Mouse (Mus musculus): ENCODE results near the gene Ptprf. TPM values are rescaled to one million over a fixed set of nuclear protein-coding genes. Genes with fewer than 3 reads are reported as not detected.

Gene Ptprf
- polyA plus RNA-seq, 1 experiment: 42.3 TPM

DNA sequence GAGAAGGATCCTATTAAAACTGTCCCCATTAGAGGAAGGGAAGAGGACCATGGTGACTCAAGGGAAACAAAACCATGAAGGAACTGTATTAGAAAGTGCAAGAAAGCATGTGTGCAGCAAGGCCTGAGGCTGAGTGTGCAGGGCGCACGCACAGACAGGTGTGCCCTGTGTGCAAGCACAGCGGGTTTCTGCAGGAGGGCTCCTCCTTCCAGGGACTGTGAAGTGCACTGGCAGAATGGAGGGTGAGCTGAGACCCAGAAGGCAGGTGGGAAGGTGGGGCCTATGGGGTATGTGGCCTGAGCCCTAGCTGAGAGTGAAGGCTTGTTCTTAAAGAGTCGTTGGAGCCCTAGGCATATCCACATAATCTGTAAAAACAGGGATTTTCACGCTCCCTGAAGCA is 1.9 kb downstream of the Ptprf start:
- H3K27ac ChIP-seq (ENCODE audit: insufficient read depth, low read length): no peak overlapping the region
- H3K4me3 ChIP-seq (ENCODE audit: insufficient read depth, low read length): peak overlapping the region; percentile 39; the same call in 1 of the 2 replicates
- no peak for TF ChIP-seq POLR2A (IDR thresholded peaks at IDR 0.05; ENCODE audit: extremely low read depth, insufficient read depth, low read length)
- TF ChIP-seq CTCF (IDR thresholded peaks at IDR 0.05; ENCODE audit: extremely low read depth, insufficient read depth, low read length): no peak
- H3K4me1 ChIP-seq (ENCODE audit: control insufficient read depth, insufficient read depth, low read length): no peaks in the 10 kb centered on the region

DNA sequence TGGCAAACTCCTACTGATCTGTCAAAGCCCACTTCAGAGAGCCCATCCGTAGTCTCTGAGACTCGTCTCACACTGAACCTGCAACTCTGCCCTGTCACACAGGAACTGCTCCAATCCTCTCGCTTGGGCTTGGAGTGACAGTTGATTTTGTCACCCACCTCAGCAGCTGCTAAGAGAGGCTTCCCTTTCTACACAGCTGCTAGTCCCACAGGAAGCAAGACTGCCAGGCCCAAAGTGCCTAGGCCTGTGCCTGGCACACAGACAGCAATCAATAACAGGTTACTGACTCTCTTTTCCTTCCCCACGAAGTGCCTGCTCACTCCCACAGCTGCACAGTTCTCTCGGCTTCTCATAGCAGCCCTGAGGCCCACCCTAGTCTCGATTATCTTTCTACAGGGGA is 2.7 kb downstream of the Ptprf start:
- TF ChIP-seq CTCF (IDR thresholded peaks at IDR 0.05; ENCODE audit: extremely low read depth, insufficient read depth, low read length) (no peak), POLR2A (IDR thresholded peaks at IDR 0.05; ENCODE audit: extremely low read depth, insufficient read depth, low read length) (no peak)
- H3K4me1 ChIP-seq (ENCODE audit: control insufficient read depth, insufficient read depth, low read length): no peaks in the 10 kb centered on the region
- no peak overlapping the region for H3K4me3 ChIP-seq (ENCODE audit: insufficient read depth, low read length)
- H3K27ac ChIP-seq (ENCODE audit: insufficient read depth, low read length): no peak overlapping the region

DNA sequence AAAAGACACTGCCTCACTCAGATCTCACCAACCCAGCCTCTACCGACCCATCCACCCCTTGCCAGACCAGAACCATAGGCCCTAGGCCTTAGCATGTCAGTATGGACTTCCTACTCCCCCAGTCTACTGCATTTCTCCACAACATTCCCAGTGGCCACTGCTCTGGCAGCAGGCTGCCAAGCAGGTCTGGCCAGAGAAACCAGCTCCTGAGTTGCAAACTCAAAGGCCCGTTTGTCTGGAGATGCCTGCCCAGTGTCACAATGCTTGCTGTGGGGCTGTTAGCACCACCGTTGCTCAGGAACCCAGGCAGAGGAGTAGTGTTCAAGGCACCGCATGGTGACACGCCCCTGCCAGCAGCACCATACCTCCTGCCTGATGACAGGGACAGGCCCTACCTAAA is 5.0 kb downstream of the Ptprf start:
- TF ChIP-seq POLR2A (IDR thresholded peaks at IDR 0.05; ENCODE audit: extremely low read depth, insufficient read depth, low read length): no peak
- Histone ChIP-seq H3K27ac (ENCODE audit: insufficient read depth, low read length) (no peak overlapping the region), H3K4me1 (ENCODE audit: control insufficient read depth, insufficient read depth, low read length) (no peaks in the 10 kb centered on the region), H3K4me3 (ENCODE audit: insufficient read depth, low read length) (no peak overlapping the region)

DNA sequence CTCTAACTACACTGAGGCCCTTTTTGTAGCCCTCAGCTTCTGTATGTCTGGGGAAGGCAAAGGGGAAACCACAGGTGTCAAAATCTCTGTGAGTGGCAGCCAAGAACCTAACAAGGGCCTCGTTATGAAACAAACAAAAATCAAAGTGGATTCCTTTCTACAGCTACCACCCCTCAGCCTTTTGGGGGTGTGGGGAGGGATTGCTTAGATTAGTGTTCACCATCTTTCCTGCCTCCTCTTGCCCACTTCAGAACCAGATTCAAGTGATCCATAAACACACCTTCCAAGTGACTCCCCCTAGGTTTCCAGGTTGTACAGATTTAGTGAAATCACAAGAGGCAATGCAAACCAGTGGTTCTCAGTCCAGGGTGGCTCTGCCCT is 9.0 kb downstream of the Ptprf start:
- no peak for TF ChIP-seq POLR2A (IDR thresholded peaks at IDR 0.05; ENCODE audit: extremely low read depth, insufficient read depth, low read length)
- TF ChIP-seq CTCF (IDR thresholded peaks at IDR 0.05; ENCODE audit: extremely low read depth, insufficient read depth, low read length): no peak
- Histone ChIP-seq H3K4me1 (ENCODE audit: control insufficient read depth, insufficient read depth, low read length) (no peaks in the 10 kb centered on the region), H3K4me3 (ENCODE audit: insufficient read depth, low read length) (no peak overlapping the region), H3K27ac (ENCODE audit: insufficient read depth, low read length) (no peak overlapping the region)

DNA sequence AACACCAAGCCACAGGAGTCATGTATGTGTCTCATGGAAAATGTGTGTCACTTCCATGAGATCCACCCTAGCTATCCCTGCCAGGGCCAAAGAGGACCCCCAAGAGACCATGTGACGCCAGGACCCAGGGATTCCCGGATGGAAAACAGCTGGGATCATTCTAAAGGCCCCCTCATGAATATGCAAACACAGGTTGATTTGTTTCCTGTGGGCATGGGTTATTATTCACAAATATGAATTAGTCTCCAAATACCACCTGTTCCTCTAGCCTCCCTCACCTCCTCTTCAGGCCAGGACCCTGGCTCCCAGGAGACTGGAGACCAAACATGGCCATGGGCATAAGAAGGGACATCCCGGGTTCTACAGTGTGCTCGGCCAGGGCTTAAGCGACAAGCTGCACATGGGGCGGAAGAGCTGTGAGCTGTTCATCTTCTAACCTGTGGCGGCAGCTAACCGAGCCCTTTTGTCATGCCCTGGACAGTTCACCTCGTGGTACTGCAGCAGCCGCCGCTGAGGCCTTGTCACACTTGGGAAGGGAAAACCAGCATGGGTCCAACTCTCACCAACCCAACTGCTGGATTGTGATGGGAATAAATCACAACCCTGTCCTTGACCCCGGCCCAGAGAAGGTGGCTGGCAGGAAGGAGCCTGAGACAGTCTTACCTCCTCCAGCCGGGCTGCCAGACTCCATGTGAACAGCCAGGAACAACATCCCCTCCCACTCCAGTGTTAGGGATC is 9.6 kb downstream of the Ptprf start:
- TF ChIP-seq POLR2A (IDR thresholded peaks at IDR 0.05; ENCODE audit: extremely low read depth, insufficient read depth, low read length): no peak
- TF ChIP-seq CTCF (IDR thresholded peaks at IDR 0.05; ENCODE audit: extremely low read depth, insufficient read depth, low read length): no peak
- H3K4me1 ChIP-seq (ENCODE audit: control insufficient read depth, insufficient read depth, low read length): no peaks in the 10 kb centered on the region; the same call in 1 of the 2 replicates
- H3K4me3 ChIP-seq (ENCODE audit: insufficient read depth, low read length): no peak overlapping the region
- no peak overlapping the region for H3K27ac ChIP-seq (ENCODE audit: insufficient read depth, low read length)

DNA sequence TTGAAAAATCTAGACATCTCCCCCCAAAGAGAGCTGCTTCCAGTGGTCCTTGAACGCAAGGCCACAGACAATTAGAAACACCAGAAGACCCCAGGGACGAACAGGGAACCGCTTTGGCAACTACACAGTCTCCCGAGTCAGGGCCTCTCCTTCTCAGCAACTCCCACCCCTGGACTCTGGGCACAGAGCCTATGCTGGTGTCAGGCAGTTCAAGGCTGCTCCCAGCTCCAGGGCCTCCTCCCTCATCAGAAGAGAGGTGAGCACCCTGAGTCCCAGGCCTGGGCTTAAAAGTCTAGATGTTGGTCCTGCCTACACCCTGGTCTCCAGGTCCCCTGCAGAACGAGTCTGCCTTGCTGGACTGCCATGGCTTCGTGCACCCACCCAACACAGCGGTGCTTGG is 10.7 kb downstream of the Ptprf start:
- Histone ChIP-seq H3K4me3 (ENCODE audit: insufficient read depth, low read length) (no peak overlapping the region), H3K4me1 (ENCODE audit: control insufficient read depth, insufficient read depth, low read length) (no peaks in the 10 kb centered on the region; the same call in 1 of the 2 replicates), H3K27ac (ENCODE audit: insufficient read depth, low read length) (no peak overlapping the region)
- no peak for TF ChIP-seq CTCF (IDR thresholded peaks at IDR 0.05; ENCODE audit: extremely low read depth, insufficient read depth, low read length)
- no peak for TF ChIP-seq POLR2A (IDR thresholded peaks at IDR 0.05; ENCODE audit: extremely low read depth, insufficient read depth, low read length)

DNA sequence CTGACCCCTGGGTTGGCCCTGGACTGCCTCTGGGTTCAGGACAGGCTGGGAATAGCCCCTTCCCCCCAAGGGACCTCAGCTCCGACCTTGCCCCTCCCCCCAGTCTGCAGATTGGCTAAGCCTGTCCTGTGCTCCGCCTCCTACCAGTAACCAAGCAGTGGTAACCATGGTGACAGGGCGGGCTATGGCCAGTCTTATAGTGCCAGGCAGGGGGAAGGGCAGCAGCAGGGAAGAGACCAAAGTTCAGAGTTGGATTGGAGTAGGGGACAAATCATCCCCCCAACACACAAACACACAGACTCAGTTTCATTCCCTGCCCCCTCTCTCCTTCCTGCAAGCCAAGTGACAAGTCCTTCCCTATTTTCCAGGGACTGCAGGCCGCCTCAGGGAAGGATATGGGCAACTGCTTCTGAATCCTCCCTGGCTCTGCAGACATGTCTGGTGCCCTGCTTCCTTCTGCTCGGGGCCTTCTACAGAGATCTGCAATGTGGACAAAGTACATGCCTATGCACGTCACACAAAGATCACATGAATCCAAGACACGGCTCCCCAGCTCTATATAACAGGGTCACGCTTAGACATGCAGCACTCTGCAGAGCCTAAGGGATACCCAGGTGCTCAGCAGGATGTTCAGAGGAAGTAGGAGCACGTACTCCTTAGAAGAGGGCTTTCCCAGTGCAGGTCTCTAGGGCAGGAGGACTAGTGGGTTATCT is 14.5 kb downstream of the Ptprf start:
- Histone ChIP-seq H3K4me3 (ENCODE audit: insufficient read depth, low read length) (no peak overlapping the region), H3K4me1 (ENCODE audit: control insufficient read depth, insufficient read depth, low read length) (no peaks in the 10 kb centered on the region; the same call in 1 of the 2 replicates), H3K27ac (ENCODE audit: insufficient read depth, low read length) (no peak overlapping the region)
- no peak for TF ChIP-seq CTCF (IDR thresholded peaks at IDR 0.05; ENCODE audit: extremely low read depth, insufficient read depth, low read length)
- no peak for TF ChIP-seq POLR2A (IDR thresholded peaks at IDR 0.05; ENCODE audit: extremely low read depth, insufficient read depth, low read length)

DNA sequence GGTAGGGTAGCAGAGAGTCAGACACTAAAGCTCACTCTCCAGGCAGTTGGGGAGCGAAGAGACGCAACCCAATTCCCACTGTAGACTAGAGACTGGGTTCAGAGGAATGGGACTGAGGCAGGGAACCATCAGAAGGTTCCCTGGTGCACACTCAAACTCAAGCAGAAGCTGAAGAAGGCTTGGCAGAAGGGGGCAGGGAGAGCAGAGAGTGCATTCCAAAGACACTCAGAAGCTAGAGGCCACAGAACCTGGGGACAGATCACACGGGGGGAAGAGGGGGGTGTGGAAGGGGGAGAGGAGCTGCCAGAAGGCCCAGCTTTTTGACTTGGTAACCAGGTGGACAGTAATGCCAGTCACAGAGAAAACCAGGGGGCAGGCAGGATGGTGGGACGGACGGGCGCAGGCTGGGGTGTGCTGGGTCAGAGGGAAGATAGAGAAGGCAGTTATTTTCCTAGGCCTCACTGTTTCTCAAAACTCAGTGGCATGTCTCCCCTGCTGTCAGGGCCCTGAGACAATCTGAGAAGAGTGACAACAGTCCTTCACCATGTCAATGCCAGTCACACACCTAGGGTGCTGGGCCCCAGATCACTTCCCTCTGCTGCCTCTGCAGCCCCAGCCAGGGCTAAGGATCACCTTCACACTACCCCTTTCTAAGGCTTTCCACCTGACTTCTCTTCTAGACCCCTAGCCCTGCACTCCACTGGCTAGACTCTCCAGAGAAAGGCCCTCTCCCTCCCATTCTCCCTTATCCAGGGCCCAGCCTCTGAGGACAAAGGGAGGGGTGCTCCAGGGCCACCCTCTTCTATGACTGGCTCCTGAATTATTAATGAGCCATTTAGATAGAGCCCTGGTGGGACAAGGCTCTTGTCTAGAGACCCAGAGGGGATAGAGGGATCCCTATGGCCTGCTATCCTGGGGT is 15.3 kb downstream of the Ptprf start:
- TF ChIP-seq CTCF (IDR thresholded peaks at IDR 0.05; ENCODE audit: extremely low read depth, insufficient read depth, low read length) (no peak), POLR2A (IDR thresholded peaks at IDR 0.05; ENCODE audit: extremely low read depth, insufficient read depth, low read length) (no peak)
- Histone ChIP-seq H3K4me1 (ENCODE audit: control insufficient read depth, insufficient read depth, low read length) (no peaks in the 10 kb centered on the region; the same call in 1 of the 2 replicates), H3K4me3 (ENCODE audit: insufficient read depth, low read length) (no peak overlapping the region), H3K27ac (ENCODE audit: insufficient read depth, low read length) (no peak overlapping the region)

DNA sequence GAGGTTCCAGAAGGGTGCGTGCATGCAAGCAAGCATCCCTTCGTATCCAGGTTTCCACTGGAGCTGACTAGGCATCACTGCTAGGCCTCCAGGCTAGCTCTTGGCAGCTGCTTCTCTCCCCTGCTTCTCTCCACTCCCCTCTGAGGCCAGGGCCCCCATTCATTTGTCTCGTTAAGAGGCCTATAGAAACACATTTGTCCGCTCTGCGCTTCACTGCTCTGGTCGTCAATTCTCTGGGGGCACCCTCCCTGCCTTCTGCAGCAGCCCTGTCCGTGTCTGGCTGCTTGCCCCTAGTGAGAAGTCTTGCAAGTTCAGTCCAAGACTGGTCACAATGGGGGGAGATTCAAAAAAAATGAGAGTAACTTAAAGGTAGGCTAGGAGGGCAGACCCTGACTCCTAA is 16.7 kb downstream of the Ptprf start:
- H3K27ac ChIP-seq (ENCODE audit: insufficient read depth, low read length): no peak overlapping the region
- TF ChIP-seq CTCF (IDR thresholded peaks at IDR 0.05; ENCODE audit: extremely low read depth, insufficient read depth, low read length): no peak
- no peak overlapping the region for H3K4me3 ChIP-seq (ENCODE audit: insufficient read depth, low read length)
- no peaks in the 10 kb centered on the region; the same call in 1 of the 2 replicates for H3K4me1 ChIP-seq (ENCODE audit: control insufficient read depth, insufficient read depth, low read length)

Measured in cortical plate, adult 2 months (tissue).